Mouse (Mus musculus): Measurements from ENCODE around the gene Cbln3.

The Cbln3 gene

GRCm38 (mm10) chr14:55884166-55884565 is at the start of gene Cbln3:
Gene Cbln3, minus strand, starts transcription at chr14:55884392.
- WGBS = 37% methylated on average over 4 of the region's 4 CpGs

GRCm38 (mm10) chr14:55933586-55933985 is 49.4 kb upstream of the Cbln3 start:
- WGBS = 55% methylated on average over 7 of the region's 7 CpGs

GRCm38 (mm10) chr14:55929263-55929997 is 45.2 kb upstream of the Cbln3 start:
- WGBS = 80% methylated on average over 12 of the region's 12 CpGs

GRCm38 (mm10) chr14:55926847-55927246 is 42.7 kb upstream of the Cbln3 start:
- WGBS = 87% methylated on average over 4 of the region's 4 CpGs

- 68% methylated on average over 7 of the region's 7 CpGs for WGBS
Measured at GRCm38 (mm10) chr14:55922475-55923232, 38.5 kb upstream of the Cbln3 start.

GRCm38 (mm10) chr14:55918240-55919082 is 34.3 kb upstream of the Cbln3 start:
- WGBS = 42% methylated on average over 14 of the region's 14 CpGs

GRCm38 (mm10) chr14:55913406-55913805 is 29.2 kb upstream of the Cbln3 start:
- 68% methylated on average over 4 of the region's 4 CpGs for WGBS

GRCm38 (mm10) chr14:55905518-55905917 is 21.3 kb upstream of the Cbln3 start:
- WGBS = 9% methylated on average over 1 of the region's 1 CpGs

GRCm38 (mm10) chr14:55900414-55900755 is 16.2 kb upstream of the Cbln3 start:
- WGBS = 5% methylated on average over 12 of the region's 12 CpGs

GRCm38 (mm10) chr14:55899701-55900413 is 15.7 kb upstream of the Cbln3 start, which contains the start of gene Sdr39u1:
Gene Sdr39u1, minus strand, starts transcription at chr14:55900293.
- WGBS = 2% methylated on average over 39 of the region's 39 CpGs

- WGBS = 90% methylated on average over 7 of the region's 7 CpGs
Measured at GRCm38 (mm10) chr14:55898947-55899346, 14.8 kb upstream of the Cbln3 start.

- WGBS = 94% methylated on average over 12 of the region's 12 CpGs
Measured at GRCm38 (mm10) chr14:55897671-55898070, 13.5 kb upstream of the Cbln3 start.

- 79% methylated on average over 24 of the region's 24 CpGs for WGBS
Measured at GRCm38 (mm10) chr14:55886571-55887382, 2.6 kb upstream of the Cbln3 start.

GRCm38 (mm10) chr14:55885791-55886271 is 1.6 kb upstream of the Cbln3 start:
- WGBS = 9% methylated on average over 16 of the region's 16 CpGs

GRCm38 (mm10) chr14:55885114-55885790 is 1.1 kb upstream of the Cbln3 start:
- under 1% methylated on average over 28 of the region's 30 CpGs for WGBS

GRCm38 (mm10) chr14:55884713-55885113 is 521 bp upstream of the Cbln3 start, which contains the start of gene Khnyn:
Gene Khnyn, plus strand, starts transcription at chr14:55884947.
- WGBS = under 1% methylated on average over 30 of the region's 30 CpGs

GRCm38 (mm10) chr14:55883663-55884062 is 529 bp downstream of the Cbln3 start:
- WGBS = 93% methylated on average over 12 of the region's 12 CpGs

- WGBS = 97% methylated on average over 13 of the region's 13 CpGs
Measured at GRCm38 (mm10) chr14:55883149-55883661, 987 bp downstream of the Cbln3 start.

- WGBS = 89% methylated on average over 6 of the region's 6 CpGs
Measured at GRCm38 (mm10) chr14:55882171-55882641, 2.0 kb downstream of the Cbln3 start.

All from cerebral cortex, adult 2 months (tissue).